Mouse (Mus musculus): ENCODE data around the gene Hectd4.

- TF ChIP-seq GATA1 (IDR thresholded peaks at IDR 0.05; ENCODE audit: borderline replicate concordance, low read length) (no peak), FLI1 (IDR thresholded peaks at IDR 0.05; ENCODE audit: low read length) (no peak)
Measured at GRCm38 (mm10) chr5:121398146-121398964, 178.3 kb downstream of the Hectd4 start.

All from megakaryocyte, embryonic 14.5 days (primary cell).